Mouse (Mus musculus) myocyte (in vitro differentiated cells): ENCODE measurements at regions not wholly inside any gene's neighbourhood (a gene's known extent, or its start where the extent isn't known, plus 50 kb on each side); places are given as distances from the start of the nearest gene placed in this dataset.

Source experiments
- H3K27me3 ChIP-seq: one replicate; pipeline ENCODE4 v1.6.1; 2011; ENCODE audit not compliant: control insufficient read depth, insufficient read depth, insufficient read length
- H3K36me3 ChIP-seq: one replicate; pipeline ENCODE4 v1.6.1; 2011; ENCODE audit not compliant: control insufficient read depth, insufficient read depth
- H3K4me2 ChIP-seq: one replicate; pipeline ENCODE4 v1.6.1; 2011; ENCODE audit warnings: low read depth, control low read depth
- H3K4me3 ChIP-seq: one replicate; pipeline ENCODE4 v1.5.1; 2011; ENCODE audit warnings: mild to moderate bottlenecking, control low read depth, moderate library complexity
- H3K79me2 ChIP-seq: one replicate; pipeline ENCODE4 v1.6.1; 2011; ENCODE audit not compliant: control insufficient read depth, insufficient read depth
- H3ac ChIP-seq: one replicate; pipeline ENCODE4 v1.6.1; 2011; ENCODE audit not compliant: control insufficient read depth, insufficient read length
- CEBPB ChIP-seq: IDR thresholded peaks from 2 replicates; pipeline ENCODE4 v1.6.1; 2011; ENCODE audit warnings: mild to moderate bottlenecking, moderate library complexity; ENCODE audit not compliant: poor library complexity, insufficient read depth, severe bottlenecking
- E2F4 ChIP-seq: IDR thresholded peaks from one replicate; pipeline ENCODE4 v1.6.1; 2011; ENCODE audit warnings: mild to moderate bottlenecking, control low read depth, moderate library complexity; ENCODE audit not compliant: insufficient read depth
- MAX ChIP-seq: IDR thresholded peaks from one replicate; pipeline ENCODE4 v1.6.1; 2011; ENCODE audit warnings: low read depth, mild to moderate bottlenecking, control low read depth
- MYOD1 ChIP-seq, 3 experiments: IDR thresholded peaks; one replicate each; pipeline ENCODE4 v1.6.1; 2011; ENCODE audit warnings: control low read depth in 2 of 3, low read depth in 2 of 3, mild to moderate bottlenecking in 2 of 3, moderate library complexity in 1 of 3; ENCODE audit not compliant: insufficient read length in 2 of 3, control insufficient read depth in 1 of 3
- MYOG ChIP-seq, 3 experiments: IDR thresholded peaks; one replicate each; pipeline ENCODE4 v1.6.1; 2011; ENCODE audit warnings: control low read depth in 2 of 3, low read depth in 2 of 3, mild to moderate bottlenecking in 2 of 3; ENCODE audit not compliant: insufficient read length in 2 of 3, control insufficient read depth in 1 of 3, insufficient read depth in 1 of 3
- POLR2A ChIP-seq: IDR thresholded peaks from one replicate; pipeline ENCODE4 v1.6.1; 2011; ENCODE audit warnings: low read depth, mild to moderate bottlenecking, control low read depth, moderate library complexity; ENCODE audit not compliant: insufficient read length
- POLR2AphosphoS2 ChIP-seq: IDR thresholded peaks from one replicate; pipeline ENCODE4 v1.6.1; 2011; ENCODE audit warnings: low read depth, control low read depth; ENCODE audit not compliant: insufficient read length
- REST ChIP-seq: IDR thresholded peaks from one replicate; pipeline ENCODE4 v1.6.1; 2011; ENCODE audit warnings: mild to moderate bottlenecking, control low read depth, moderate library complexity; ENCODE audit not compliant: insufficient read depth, insufficient read length
- SRF ChIP-seq: IDR thresholded peaks from one replicate; pipeline ENCODE4 v1.6.1; 2011; ENCODE audit warnings: low read depth; ENCODE audit not compliant: control insufficient read depth, insufficient read length
- TCF12 ChIP-seq: IDR thresholded peaks from one replicate; pipeline ENCODE4 v1.6.1; 2011; ENCODE audit warnings: mild to moderate bottlenecking, control low read depth; ENCODE audit not compliant: poor library complexity, insufficient read depth, severe bottlenecking
- TCF3 ChIP-seq: IDR thresholded peaks from one replicate; pipeline ENCODE4 v1.6.1; 2011; ENCODE audit warnings: low read depth, control low read depth; ENCODE audit not compliant: insufficient read length
- USF1 ChIP-seq: IDR thresholded peaks from one replicate; pipeline ENCODE4 v1.6.1; 2011; ENCODE audit warnings: low read depth, mild to moderate bottlenecking, control low read depth, moderate library complexity

DNA sequence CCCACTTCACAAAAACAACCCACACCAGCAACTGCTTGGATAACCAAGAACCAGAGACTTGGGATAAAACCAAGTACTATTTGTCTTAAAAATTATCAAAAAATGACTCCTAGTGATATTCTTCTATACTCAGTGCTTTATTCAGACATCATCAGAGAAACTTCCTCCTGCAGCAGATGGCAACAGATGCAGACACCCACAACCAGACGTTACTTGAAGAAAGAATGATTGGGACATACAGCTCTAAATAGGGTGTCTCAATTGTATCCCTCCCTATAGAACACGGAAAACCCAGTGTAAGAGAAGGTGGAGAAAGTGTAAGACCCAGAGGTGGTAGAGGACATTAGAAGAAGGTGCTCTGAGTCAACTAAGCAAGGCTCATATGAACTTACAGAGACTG, 569.6 kb downstream of the Rapgef2 start:
- no peaks in the 10 kb centered on the region for H3K79me2 ChIP-seq
- TF ChIP-seq MYOD1 (IDR thresholded peaks at IDR 0.05; ENCODE audit: control insufficient read depth in 1 of 3, insufficient read length in 2 of 3, low read depth in 2 of 3) (no peak), MAX (no peak), MYOG (IDR thresholded peaks at IDR 0.05; ENCODE audit: control insufficient read depth in 1 of 3, insufficient read depth in 1 of 3, insufficient read length in 2 of 3, low read depth in 2 of 3) (no peak), REST (no peak), USF1 (no peak), TCF12 (no peak)
- no peaks in the 10 kb centered on the region for H3K27me3 ChIP-seq
- no peak overlapping the region for H3K4me3 ChIP-seq
- H3ac ChIP-seq = no peak overlapping the region
- H3K36me3 ChIP-seq = no peaks in the 10 kb centered on the region
- no peak overlapping the region for H3K4me2 ChIP-seq

DNA sequence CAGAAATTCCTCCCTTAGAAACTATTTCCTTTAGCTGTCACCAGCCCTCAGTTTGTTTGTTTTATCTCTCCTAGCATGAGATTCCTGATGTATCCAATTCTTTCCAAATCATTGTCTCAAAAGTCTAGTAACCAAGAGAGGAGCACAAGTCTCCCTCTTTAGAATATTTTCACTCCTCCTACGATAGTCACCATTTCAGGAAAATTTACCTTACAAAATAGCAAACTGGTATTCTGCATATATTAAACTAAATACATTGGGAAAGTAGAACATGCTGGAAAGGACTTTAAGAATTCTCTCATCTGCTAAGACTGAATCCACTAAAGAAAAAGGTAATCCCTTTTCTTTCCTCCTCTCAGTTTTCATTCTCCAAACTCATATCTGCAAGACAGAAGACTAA, 578.6 kb downstream of the Rapgef2 start:
- TF ChIP-seq REST (no peak), MAX (no peak), TCF3 (no peak), TCF12 (no peak), POLR2AphosphoS2 (no peak), MYOD1 (IDR thresholded peaks at IDR 0.05; ENCODE audit: control insufficient read depth in 1 of 3, insufficient read length in 2 of 3, low read depth in 2 of 3) (no peak), SRF (no peak), MYOG (IDR thresholded peaks at IDR 0.05; ENCODE audit: control insufficient read depth in 1 of 3, insufficient read depth in 1 of 3, insufficient read length in 2 of 3, low read depth in 2 of 3) (no peak), E2F4 (no peak), USF1 (no peak), CEBPB (no peak), POLR2A (no peak)
- Histone ChIP-seq H3K4me2 (no peak overlapping the region), H3K4me3 (no peak overlapping the region), H3K36me3 (no peaks in the 10 kb centered on the region), H3K27me3 (no peaks in the 10 kb centered on the region), H3ac (no peak overlapping the region), H3K79me2 (no peaks in the 10 kb centered on the region)

DNA sequence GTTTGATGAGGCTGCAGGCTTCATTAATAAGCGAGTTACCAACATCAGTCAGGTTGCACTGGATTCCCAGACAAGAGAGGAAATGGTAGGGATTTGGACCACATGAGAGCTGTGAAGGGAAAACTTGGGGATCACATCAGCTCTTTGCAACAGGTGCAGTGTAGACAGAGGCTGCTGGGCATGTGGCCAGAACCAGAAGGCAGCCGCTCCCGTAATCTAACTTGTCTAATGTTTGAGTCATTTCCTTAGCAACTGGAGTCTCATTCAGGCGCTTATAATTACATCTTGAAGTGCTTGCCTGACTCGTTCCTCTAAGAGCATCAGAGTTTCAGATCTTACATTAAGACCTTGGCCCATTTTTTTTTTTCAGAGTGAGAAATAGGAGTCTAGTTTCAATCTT, 587.4 kb downstream of the Rapgef2 start:
- Histone ChIP-seq H3K27me3 (no peaks in the 10 kb centered on the region), H3K4me2 (peak overlapping the region; percentile 0), H3K36me3 (no peaks in the 10 kb centered on the region), H3K4me3 (no peak overlapping the region), H3K79me2 (no peaks in the 10 kb centered on the region), H3ac (no peak overlapping the region)
- TF ChIP-seq SRF (no peak), MYOG (IDR thresholded peaks at IDR 0.05; ENCODE audit: control insufficient read depth in 1 of 3, insufficient read depth in 1 of 3, insufficient read length in 2 of 3, low read depth in 2 of 3) (peak in 1 of 3 experiments; percentile 72), POLR2AphosphoS2 (no peak), MYOD1 (IDR thresholded peaks at IDR 0.05; ENCODE audit: control insufficient read depth in 1 of 3, insufficient read length in 2 of 3, low read depth in 2 of 3) (peak in 2 of 3 experiments; percentile 70 to 83)

DNA sequence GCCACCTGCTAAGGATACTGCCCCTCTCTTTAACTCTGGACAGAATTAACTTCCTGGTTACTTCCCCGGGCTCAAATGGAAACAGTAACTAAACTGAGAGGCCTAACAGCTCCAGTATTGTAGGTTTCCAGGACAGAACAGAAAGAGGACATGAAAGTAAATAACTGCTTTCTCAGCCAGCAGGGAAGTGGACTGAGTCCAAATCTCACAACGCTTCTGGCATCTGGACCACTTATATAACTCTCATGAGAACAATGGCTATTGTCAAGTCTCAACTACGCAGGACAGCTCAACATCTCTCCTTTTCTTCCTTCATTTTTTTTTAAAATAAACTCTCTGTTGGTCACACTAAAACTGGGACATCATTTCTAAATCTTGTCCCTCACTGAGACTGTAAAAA, 594.8 kb downstream of the Rapgef2 start:
- Histone ChIP-seq H3ac (no peak overlapping the region), H3K4me2 (no peak overlapping the region), H3K36me3 (no peaks in the 10 kb centered on the region), H3K79me2 (no peaks in the 10 kb centered on the region), H3K27me3 (no peaks in the 10 kb centered on the region), H3K4me3 (no peak overlapping the region)
- TF ChIP-seq E2F4 (no peak), REST (no peak), MAX (no peak), MYOG (IDR thresholded peaks at IDR 0.05; ENCODE audit: control insufficient read depth in 1 of 3, insufficient read depth in 1 of 3, insufficient read length in 2 of 3, low read depth in 2 of 3) (no peak)

DNA sequence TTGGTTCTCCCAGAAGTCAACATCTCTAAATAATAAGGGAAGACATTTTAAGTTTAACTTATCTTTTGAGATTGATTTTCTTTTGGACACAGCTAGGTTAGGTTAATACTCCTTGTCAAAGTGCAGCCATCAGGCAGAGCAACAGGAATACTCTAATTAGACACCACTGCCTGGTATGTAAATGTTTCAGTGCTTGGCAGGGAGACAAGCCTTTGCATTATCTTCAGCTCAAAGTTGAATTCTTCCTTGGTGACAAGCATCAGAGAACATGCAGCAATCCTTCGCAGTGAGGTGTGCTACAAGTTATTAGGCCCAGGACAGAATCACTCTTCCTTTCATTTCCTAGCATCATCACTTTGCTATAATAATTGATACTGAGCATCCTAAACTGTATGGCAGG, 608.7 kb downstream of the Rapgef2 start:
- Histone ChIP-seq H3K36me3 (no peaks in the 10 kb centered on the region), H3ac (no peak overlapping the region), H3K4me3 (no peak overlapping the region), H3K79me2 (no peaks in the 10 kb centered on the region), H3K27me3 (no peaks in the 10 kb centered on the region), H3K4me2 (no peak overlapping the region)
- TF ChIP-seq USF1 = no peak
- TF ChIP-seq TCF3 = no peak
- no peak for TF ChIP-seq MAX
- TF ChIP-seq POLR2AphosphoS2 = no peak
- TF ChIP-seq TCF12 = no peak

DNA sequence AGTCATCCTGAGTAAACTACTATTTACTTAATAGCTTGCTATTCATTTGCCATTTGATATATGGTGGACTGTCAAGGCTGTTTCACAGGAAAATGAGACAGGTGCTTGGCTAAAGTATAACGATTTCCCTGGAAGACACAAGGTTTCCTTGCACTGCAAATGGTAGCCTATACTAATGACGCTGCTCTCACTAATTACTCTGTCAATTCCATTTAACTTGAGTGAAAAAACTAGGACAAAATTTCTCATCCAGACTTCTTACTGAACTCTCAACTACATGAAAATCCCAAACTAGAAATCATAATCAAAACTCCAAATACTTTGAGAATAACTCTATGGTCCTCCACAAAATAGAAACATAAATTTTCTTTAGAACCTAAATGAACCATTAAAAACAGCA, 609.5 kb downstream of the Rapgef2 start:
- Histone ChIP-seq H3K4me3 (no peak overlapping the region), H3K79me2 (no peaks in the 10 kb centered on the region), H3K4me2 (no peak overlapping the region), H3K36me3 (no peaks in the 10 kb centered on the region), H3K27me3 (no peaks in the 10 kb centered on the region), H3ac (no peak overlapping the region)
- no peak for TF ChIP-seq E2F4
- no peak for TF ChIP-seq TCF3
- no peak for TF ChIP-seq MAX
- TF ChIP-seq POLR2A = no peak
- no peak for TF ChIP-seq REST
- no peak for TF ChIP-seq TCF12
- TF ChIP-seq MYOG (IDR thresholded peaks at IDR 0.05; ENCODE audit: control insufficient read depth in 1 of 3, insufficient read depth in 1 of 3, insufficient read length in 2 of 3, low read depth in 2 of 3) = no peak
